Mouse (Mus musculus) layer of hippocampus, adult 9-10 months (tissue): Measurements from ENCODE around the gene BC067074.
"Not testable (repeated sequence)": the region's sequence is repeated elsewhere in the genome, so short reads cannot be mapped to it uniquely, and the experiment has no call there.

Source experiments
- DNase-seq: peaks from one replicate; pipeline ENCODE4 v3.0.0; 2022; ENCODE audit warnings: low spot score

BC067074 gene

DNA sequence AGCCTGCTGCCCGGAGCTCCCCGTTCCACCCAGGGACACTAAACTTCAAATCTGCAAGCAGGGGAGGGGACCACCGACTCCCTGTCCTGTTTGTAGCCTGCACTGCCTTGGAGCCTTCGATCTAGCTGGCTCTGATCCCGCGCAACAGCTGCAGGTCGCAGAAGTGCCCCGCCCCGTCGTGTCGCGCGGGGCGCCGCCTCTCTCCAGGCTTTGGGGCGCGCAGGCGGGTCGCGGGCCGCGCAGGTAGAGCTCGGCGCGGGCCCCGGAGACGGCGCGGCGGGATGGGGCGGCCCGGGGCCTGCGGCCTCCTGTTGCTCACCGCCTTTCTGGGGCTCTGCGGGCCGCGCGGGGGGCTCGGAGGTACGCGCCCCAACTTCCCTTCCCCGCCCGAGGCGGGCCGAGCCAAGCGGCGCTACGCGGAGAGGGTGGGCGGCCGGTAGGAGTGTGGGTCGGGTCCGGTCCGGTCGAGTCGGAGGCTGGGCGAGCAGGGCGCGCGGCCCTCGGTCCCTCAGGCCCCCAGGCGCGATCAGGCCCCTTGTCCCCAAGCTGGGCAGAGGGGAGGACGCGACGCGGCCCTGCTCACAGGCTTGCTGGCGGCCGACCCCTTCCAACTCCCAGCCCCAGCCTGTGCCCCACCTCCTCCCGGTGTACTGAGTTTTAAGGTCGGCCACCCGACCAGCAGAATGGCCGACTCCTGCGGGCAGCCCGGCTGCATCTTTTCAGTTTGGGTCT, at the start of gene BC067074:
BC067074 (plus strand) TSS at position 185 of the 732 bp plus-strand sequence.
- DNase-seq: no peak

GRCm38 (mm10) chr13:113245025-113245424, 47.9 kb upstream of the BC067074 start:
- DNase-seq: no peak

GRCm38 (mm10) chr13:113252580-113252979, 40.4 kb upstream of the BC067074 start:
- DNase-seq: not testable (repeated sequence)

DNA sequence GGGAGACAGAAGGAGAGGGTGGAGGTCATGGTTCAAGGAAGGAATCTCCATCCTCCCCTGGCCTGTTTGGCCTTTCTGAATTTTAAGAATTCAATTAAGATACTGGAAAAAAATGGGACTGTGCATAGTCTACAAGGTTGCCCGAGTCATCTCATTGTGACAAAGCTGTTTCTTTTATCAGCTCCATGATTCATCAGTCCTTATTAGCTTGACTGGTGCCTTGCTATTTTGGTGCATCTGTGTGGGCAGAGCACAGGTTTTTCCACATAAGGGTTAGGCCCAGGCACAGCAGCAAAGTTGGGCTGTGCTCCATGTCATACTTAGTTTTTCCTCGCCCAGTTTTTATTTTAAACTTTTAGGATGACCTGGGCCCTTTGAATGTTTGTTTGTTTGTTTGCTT, 36.2 kb upstream of the BC067074 start:
- no peak for DNase-seq

DNA sequence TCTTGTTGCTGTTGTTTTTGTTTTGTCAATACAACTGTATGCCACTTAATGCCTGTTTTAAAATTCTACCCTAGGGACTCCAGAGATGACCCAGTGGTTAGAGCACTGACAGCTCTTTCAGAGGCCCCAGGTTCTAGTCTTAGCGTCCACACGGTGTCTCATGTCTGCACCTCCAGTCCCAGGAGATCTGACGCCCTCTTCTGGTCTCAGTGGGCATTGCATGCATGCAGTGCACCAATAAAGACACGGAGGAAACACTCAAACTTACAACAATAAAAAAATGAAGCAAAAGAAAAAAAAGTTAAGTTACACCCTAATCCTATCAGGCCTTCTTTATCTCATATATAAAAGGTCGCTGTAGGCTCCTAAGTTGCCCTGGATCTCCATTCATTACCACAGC, 35.8 kb upstream of the BC067074 start:
- no peak for DNase-seq

- no peak for DNase-seq
Observed at GRCm38 (mm10) chr13:113259237-113259636, 33.7 kb upstream of the BC067074 start.

DNA sequence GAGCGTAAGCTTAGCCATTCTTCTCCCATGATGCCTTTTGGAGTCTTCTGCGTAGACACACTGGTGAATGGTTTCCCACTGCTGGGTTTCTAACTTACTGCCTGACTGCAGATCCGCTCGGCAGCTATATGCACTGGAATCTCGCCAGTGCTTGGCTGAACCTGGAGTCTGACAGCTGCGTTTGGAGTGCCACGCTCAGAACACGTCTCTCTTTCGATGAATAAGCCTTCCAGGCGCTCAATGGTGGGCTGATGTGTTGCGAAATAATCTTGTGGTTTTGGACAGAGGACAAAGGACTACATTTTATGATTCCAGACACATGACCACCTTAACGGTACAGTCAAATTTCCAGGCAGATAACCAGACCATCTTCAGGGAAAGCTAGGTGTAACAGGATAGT, 30.1 kb upstream of the BC067074 start:
- DNase-seq: no peak

- peak; percentile 21 for DNase-seq
Observed at GRCm38 (mm10) chr13:113265257-113265656, 27.7 kb upstream of the BC067074 start.

GRCm38 (mm10) chr13:113266495-113266951, 26.4 kb upstream of the BC067074 start:
- DNase-seq: peak; percentile 68

GRCm38 (mm10) chr13:113267204-113267603, 25.8 kb upstream of the BC067074 start:
- no peak for DNase-seq

GRCm38 (mm10) chr13:113269777-113270776, 22.9 kb upstream of the BC067074 start:
- peak; percentile 79 for DNase-seq

DNA sequence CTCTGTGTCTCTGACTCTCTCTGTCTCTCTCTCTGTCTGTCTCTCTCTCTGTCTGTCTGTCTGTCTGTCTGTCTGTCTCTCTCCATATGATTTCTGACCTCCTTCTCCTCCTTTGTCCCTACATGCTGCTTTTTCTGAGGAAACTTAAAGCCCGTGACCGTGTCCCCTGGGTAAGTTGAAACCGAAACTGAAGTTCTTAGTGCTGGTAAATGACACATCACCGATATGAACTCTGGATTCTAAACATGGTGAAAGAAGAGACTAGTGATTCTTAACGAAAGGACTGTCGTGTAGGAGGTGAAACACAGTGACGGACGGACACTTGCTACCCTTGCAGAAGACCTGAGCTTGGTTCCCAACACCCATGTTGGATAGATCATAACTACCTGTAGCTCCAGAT, 21.8 kb upstream of the BC067074 start:
- DNase-seq: no peak

DNA sequence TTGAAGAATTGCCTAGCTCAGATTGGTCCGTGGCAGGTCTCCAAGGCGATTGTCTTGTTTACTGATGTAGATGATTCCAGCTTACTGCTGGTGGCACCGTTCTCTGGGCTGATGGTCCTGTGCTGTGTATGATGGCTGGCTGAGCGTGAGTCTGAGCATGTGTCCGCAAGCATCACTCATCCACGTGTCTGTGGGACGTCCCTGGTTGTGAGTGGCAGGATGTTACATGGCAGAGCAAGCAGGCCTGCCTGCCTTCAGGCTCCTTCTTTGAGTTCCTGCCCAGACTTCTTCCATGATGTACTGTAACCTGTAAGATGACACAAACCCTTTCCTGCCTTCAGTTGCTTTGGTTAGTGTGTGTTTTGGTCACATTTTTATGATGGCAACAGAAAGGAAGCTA, 5.8 kb upstream of the BC067074 start:
- no peak for DNase-seq

GRCm38 (mm10) chr13:113288210-113289197, 4.5 kb upstream of the BC067074 start:
- DNase-seq: no peak

DNA sequence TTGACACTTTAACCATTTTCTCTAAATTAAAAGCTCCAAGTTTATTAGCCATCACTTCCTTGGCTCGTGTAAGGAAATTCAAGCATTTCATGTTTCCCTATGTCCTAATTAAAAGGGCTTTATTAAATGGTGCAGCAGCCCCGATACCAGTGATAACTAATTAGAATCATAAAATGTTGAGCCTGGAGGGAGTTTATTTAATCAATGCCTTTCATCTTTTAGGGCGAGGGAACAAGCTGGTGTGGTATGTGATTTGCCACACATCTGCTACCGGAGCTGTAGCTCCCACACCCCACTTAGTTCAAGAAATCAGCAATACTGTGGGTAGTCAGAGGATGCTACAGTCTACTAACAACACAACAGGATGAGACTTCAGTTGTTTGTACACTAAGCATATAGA, 3.2 kb upstream of the BC067074 start:
- no peak for DNase-seq

GRCm38 (mm10) chr13:113292001-113292400, 958 bp upstream of the BC067074 start:
- DNase-seq: no peak

DNA sequence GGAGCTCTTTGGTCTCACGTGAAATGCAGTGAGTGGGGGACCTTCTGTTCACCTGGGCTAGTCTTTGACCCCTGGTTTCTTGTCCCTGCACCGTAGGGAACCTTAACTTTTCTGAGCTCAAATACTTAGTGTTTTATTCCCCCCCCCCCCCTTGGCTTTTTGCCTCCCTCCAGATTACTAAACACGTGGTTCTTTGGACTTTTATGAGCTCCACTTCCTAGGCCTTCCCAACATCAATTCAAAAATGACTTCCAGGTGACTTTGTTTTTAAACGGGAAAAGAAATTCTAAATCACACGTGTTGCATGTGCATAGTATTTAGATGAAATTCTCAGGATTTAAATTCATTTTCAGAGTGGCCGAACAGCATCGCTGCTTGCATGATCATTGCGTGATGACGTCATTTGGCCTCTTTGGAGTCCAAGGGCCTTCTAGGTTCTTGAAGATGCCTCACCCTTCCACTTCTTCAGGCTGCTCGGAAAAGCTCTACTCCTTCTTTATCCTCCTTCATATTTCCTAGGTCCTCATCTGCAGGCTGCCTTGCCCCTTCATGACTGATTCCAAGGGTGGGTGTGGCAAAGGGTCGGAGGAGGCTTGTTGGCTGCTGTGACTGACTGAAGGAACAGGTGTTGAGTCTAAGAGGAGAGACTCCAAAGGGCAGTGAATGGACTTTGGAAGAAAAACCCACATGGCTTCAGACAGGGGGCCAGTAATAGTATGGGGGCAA, 911 bp downstream of the BC067074 start:
- no peak for DNase-seq

- no peak for DNase-seq
Observed at GRCm38 (mm10) chr13:113295817-113296485, 3.0 kb downstream of the BC067074 start.

DNA sequence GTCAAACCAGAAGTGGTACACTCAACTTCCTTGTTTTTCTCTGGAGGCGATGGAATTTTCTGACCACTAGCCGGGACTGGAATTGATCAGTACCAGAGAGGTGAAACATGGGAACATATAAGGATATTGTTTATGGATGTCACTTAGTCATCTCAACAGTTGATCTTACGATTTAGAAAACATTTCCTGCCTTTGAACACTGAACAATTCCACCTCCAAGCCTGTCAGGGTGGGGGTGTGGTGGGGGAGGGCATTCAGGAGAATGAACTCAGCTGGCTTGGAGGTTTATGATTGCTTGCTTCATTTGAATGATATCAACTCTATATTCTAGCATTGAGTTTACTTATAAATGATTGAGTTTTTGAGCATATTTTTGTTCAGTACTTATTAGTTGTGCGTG, 13.6 kb downstream of the BC067074 start:
- no peak for DNase-seq

GRCm38 (mm10) chr13:113319588-113319987, 26.6 kb downstream of the BC067074 start:
- DNase-seq: no peak
